Mouse (Mus musculus) left cerebral cortex, postnatal 10 days (tissue): ENCODE measurements at regions not wholly inside any gene's neighbourhood (a gene's known extent, or its start where the extent isn't known, plus 50 kb on each side); places are given as distances from the start of the nearest gene placed in this dataset.

Experiments
- DNase-seq, 2 experiments: peaks; one replicate each; pipeline ENCODE4 v3.0.0; 2021 to 2022; ENCODE audit warnings: low spot score in 2 of 2, mixed read lengths in 1 of 2; ENCODE audit errors: extremely low spot score in 1 of 2
- intact Hi-C: fragments of 180-260 bp; cut with DNase I; formaldehyde crosslinking; loops from one replicate; pipeline ENCODE4 v1.15.1; 2025

DNA sequence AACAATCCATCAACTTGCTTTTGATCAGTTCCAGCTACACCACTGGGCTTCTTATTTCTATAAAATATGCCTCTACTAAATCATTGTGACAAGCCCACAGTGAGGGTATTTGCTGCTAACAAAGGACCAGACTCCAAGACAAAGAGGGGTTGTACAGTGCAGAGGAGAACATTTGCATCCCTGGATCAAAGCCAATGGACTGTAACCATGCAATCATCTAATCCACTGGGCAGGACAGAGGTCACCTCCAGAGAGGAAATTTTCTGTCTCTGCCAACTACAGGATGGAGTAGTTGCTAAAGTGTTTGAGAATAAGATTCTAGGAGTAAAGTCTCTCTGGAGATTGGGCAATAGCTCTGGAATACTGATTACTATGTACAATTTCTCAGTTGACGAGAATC is 272.9 kb downstream of the Cox7c start:
- intact Hi-C loops: no loop called here
- DNase-seq: no peak

- peak in 1 of 2 experiments; percentile 16 for DNase-seq
- intact Hi-C loops: no loop called here
Measured at GRCm38 (mm10) chr13:85771027-85771681, 275.6 kb downstream of the Cox7c start.

- peak in 1 of 2 experiments; percentile 9 for DNase-seq
- intact Hi-C loops: no loop called here
Measured at GRCm38 (mm10) chr13:85770538-85770937, 276.2 kb downstream of the Cox7c start.

GRCm38 (mm10) chr13:85768520-85768919 is 278.2 kb downstream of the Cox7c start:
- peak in 1 of 2 experiments; percentile 26 for DNase-seq
- intact Hi-C loops: no loop called here

- intact Hi-C loops: no loop called here
- no peak for DNase-seq
Measured at GRCm38 (mm10) chr13:85724616-85725015, 322.1 kb downstream of the Cox7c start.

- no peak for DNase-seq
- intact Hi-C loops: no loop called here
Measured at GRCm38 (mm10) chr13:85724105-85724504, 322.6 kb downstream of the Cox7c start.

DNA sequence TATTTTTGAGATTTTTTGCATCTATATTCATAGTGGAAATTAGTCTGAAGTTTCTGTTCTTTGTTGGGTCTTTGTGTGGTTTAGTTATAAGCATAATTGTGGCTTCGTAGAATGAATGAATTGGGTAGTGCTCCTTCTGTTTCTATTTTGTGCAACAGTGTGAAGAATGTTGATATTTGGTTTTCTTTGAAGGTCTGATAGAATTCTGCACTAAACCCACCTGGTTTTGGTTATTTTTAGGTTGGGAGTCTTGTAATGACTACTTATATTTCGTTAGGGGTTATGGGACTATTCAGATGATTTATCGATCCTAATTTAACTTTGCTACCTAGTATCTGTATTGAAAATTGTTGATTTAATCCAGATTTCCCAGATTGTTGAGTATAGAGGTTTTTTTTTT is 326.4 kb downstream of the Cox7c start:
- intact Hi-C loops: no loop called here
- no peak for DNase-seq

- intact Hi-C loops: no loop called here
- DNase-seq: peak in 1 of 2 experiments; percentile 6
Measured at GRCm38 (mm10) chr13:85715883-85716498, 330.7 kb downstream of the Cox7c start.

- intact Hi-C loops: no loop called here
- DNase-seq: no peak
Measured at GRCm38 (mm10) chr13:85692374-85692773, 354.3 kb downstream of the Cox7c start.
